Mouse (Mus musculus) adrenal gland, adult (tissue): ENCODE measurements around the gene Katnal1.

Experiments used
- DNase-seq, 2 experiments: peaks; one replicate each; pipeline ENCODE4 v3.0.0; 2022 to 2023; ENCODE audit warnings: low spot score in 1 of 2; ENCODE audit not compliant: inconsistent age in 2 of 2

Gene Katnal1

DNA sequence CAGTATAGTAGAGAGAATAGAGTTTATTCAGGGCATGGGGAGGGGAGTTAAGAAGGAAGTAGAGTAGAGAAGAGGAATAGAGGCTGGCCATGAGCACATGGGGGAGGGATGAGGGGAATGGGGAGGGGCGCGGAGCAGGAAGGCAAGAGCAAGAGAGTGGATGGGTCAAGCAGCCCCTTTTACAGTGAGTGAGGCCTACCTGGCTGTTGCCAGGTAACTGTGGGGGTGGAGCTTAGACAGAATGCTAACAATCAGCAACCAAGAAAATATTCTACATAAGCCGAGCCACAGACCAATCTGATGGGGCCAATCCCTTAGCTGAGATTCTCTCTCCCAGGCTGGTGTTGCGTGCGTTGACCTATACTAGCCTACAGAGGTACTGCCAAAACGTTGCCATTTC lies 26.5 kb upstream of the Katnal1 start:
- no peak for DNase-seq

DNA sequence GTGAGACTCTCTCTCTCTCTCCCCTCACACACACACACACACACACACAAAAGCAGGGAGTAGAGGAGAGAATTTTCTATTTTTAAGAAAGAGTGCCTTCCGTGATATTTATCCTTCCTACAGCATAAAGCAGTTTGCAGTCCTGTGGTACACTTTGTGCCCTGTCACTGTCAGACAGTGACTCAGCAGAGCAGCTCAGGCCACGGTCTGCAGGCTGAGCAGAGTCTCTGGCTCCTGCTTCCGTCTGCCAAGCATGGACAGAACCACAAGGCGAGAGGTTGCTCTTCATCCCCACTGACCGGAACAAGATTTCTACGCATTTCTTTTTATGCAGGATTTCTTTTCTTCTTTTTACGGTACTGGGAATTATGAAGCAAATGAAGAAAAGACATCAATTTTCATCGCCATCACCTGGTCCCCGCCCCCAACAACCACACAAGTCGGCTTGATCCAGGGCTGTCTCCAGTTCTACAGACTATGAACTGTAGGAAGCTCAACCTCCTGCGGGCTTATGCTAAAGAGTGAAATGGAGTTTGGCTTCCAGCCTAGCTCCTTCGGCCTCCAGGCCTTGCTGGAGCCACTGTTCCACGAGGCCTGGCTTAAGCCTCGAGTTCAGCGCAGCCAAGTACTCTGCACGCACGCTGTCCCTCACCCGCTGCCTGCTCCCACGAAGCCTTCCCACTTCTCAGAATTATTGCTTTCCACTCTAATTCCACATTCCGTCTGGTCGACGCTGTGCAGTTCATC lies 25.4 kb upstream of the Katnal1 start:
- peak; percentile 61 to 70 for DNase-seq

DNA sequence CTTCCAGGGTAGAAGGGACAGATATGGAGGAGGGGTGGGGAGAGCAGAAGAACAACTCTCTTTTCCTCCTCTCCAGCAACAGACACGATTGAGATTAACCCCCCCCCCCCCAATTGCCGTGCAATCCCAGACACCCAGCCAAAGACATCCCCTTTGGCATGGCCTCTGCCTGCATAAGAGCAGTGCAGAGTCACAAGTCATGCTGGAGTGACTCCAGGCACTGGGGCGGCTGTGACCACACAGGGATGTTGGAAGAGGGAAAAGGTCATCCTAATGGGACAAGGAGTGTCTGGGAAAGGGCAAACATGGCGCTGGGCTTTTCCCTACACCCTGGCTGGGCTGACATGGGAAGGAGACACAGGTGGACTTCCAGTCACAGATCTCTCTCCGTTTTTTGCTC lies 24.0 kb upstream of the Katnal1 start:
- peak; percentile 67 to 73 for DNase-seq

DNA sequence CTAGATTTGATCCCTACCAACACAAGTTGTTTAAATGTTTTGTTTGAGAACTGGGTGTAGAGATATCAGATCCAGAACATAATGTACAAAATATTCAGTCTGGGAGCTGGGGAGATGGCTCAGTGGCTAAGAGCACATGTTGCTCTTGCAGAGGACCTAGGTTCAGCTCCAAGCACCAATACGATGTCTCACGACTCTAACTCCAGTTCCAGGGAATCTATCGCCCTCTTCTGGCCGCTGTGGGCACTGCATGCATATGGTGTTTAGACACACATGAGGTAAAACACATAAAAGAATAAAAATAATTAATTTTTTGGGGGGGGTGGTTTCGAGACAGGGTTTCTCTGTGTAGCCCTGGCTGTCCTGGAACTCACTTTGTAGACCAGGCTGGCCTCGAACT lies 23.3 kb upstream of the Katnal1 start:
- peak in 1 of 2 experiments; percentile 73 for DNase-seq

DNA sequence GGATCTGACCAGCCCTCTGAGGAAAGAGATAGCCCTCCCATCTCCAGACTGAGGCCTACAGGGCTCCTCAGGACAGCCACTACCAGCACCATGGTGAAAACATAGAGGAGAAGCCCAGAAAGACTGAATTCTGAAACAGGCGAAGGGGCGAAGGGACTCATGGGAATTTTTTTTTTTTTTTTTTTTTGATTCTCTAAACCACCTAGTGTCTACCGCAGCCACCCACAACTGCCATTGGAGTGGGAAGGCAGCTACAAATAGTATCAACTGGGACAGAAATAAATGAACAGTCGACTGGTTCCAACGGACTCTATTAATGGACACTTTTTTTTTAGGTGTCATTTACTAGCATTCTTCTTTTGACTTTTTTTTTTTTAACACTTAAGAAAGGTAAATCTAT lies 22.2 kb upstream of the Katnal1 start:
- DNase-seq: no peak

DNA sequence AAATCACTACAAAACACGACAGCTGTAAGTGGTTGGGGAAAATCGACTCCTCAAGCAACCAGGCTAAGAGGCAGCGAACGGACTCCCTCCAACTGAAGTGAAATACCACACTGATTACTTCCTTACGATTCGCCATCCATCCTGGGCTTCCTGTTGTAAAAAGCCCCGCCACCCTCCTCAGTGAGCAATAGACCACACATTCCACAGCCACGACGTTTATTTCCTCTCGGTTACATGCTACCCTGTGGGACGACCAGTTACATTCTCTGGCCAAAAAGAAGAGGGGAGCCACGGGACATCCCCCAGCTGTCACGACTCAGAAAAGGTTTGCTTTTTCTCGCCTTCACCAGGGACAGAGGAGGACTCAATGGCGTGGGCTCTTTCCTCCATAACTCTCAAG lies 20.9 kb upstream of the Katnal1 start:
- DNase-seq: no peak

DNA sequence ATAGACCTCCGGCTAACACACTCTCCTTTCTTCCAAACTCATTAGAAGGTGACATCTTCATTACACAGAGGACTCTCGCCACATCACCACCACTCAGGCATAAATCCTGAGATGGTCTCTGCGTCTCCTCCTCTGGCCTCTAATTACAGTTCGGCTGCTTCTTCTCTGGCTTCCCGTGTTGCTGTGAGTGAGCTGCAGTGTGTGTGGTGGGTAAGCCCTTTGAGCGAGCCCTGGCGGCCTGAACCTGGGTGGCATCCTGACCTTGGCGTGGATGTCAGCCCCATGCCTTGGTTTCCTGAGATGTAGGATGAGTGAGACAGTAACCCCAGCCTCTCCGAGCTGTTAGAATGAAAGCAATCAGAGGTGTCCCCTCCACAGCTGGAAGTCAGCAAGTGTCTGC lies 19.5 kb upstream of the Katnal1 start:
- DNase-seq: no peak

DNA sequence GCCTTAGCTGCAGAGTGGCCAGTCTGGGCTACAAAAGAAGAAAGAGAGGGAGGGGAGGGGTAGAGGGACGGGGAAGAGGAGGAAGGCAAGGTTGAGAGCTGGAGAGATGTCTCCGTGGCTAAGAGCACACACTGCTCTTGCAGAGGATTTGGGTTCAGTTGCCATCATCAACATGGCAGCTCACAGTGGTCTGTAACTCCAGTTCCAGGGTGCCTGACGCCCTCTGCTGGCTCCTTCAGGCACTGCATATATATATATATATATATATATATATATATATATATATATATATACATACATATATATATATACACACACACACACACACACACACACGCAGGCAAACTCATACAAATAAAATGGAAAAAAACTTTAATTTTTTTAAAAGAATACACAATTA lies 18.3 kb upstream of the Katnal1 start:
- no peak for DNase-seq

DNA sequence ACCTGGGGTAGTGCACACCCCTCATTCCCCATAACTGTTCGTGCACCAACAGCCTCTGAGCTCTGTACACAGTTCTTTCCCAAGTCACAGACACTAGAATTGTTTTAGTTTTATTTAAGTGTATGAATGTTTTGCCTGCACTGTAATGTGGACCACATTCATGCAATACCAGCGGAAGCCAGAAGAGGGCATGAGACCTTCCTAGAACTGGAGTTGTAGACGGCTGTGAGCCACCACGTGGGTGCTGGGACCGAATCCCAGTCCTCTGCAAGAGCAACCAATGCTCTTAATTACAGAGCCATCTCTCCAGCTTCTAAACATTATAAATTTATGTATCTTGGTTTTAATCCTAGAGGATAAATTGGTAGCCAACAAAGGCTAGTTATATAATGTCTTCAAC lies 17.7 kb upstream of the Katnal1 start:
- DNase-seq: peak in 1 of 2 experiments; percentile 58

DNA sequence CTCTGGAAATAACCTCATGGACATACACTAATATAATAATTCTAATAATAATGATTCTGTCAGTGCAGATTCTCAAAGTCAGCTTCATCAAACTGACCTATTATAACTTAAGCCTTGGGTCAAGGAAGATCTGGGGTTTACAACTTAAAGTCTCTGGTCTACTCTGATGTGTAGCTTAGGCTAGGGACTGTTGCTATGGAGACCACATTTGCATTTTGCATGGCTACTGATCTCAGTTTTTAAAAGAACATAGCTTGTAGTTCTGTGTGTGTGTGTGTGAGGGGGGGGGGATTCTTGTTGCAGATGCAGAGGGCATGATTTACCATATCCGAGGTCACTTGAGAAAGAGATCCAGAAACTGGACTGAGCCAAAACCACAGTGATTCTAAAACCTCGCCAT lies 16.6 kb upstream of the Katnal1 start:
- no peak for DNase-seq

DNA sequence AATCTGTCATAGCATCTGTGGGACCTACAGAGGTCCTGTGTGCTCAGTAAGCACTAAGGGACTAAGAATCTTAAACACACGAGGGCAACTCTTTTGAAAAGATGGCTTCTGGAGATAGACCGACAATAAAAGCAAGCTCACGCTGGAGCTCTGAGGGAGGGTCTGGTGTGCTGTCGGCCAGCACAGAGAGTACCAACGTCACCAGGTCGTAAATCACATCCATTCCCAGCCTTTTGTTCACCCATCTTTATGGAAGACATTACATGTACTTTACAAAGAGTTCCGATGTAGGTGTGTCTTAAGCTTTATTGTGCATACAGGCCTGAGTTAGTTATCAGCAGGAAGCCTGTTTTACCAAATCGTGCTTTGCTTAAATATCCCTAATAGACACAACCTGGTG lies 14.9 kb upstream of the Katnal1 start:
- DNase-seq: no peak

DNA sequence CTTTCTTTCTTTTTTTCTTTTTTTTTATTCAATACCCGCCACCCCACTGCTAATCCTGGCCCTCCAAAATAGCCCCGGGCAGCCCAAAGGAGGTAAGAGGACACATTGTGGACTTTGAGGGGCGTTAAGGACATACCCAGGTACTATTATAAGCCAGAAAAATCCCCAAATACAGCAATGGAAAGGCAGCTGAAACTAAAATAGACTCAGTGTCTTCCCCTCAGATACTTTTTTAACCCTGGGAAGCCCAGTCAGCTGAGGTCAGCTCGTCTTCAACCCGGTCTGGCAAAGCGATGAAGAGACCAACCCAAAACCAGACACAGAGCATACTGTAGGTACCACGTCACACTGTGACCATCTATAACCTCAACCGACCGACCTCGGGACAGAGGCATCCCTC lies 14.3 kb upstream of the Katnal1 start:
- no peak for DNase-seq

DNA sequence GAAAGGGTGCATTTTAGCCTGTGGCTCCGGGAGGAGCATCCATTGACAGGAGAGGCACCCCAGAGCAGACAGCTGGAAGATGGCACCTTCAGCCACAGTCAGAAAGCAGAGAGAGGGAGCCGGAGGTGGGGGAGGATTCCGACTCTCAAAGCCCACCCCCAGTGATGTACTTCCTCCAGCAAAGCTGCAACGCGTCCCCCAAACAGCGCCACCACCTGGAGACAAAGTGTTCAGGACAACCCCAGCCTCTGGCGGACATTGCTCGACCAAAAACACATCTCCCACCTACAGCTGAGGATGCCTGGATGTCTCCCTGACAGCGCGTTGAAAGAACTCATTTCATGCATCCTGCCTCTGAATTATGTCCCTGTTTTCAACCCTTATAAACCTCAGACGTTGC lies 13.8 kb upstream of the Katnal1 start:
- no peak for DNase-seq

DNA sequence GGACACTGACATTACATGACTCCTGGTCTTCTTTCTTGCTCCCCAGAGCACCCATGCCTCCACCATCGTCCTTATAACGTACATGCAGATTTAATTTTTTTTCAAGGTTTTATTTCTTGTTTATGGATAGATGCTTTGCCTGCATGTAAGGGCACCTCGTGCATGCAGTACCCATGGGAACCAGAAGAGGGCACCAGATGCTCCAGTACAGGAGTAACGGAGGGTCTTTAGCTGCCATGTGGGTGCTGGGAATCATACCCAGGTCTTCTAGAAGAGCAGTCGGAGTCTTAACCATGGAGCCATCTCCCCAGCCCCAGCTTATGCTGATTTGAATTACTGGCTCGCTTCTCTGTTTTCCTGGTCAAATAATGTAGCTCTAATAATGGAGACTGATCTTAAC lies 13.2 kb upstream of the Katnal1 start:
- no peak for DNase-seq

DNA sequence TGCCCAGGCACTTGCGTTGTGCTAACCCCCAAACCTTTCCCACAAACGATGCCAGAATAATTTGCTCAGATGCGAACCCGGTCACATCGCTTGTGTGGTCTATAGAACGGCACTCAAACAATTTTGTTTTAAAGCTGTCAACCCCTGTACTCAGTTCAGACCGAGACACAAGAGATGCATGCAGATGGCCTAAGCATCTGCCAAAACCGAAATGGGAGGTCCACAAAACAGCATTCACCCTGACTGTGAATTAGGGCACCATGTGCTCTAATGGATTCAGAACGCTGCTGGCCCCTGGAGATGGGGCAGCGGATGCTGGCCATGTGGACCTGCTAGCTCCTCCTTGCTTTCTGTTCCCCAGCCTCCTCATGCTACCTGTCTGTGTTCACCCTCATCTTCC lies 12.7 kb upstream of the Katnal1 start:
- DNase-seq: no peak

DNA sequence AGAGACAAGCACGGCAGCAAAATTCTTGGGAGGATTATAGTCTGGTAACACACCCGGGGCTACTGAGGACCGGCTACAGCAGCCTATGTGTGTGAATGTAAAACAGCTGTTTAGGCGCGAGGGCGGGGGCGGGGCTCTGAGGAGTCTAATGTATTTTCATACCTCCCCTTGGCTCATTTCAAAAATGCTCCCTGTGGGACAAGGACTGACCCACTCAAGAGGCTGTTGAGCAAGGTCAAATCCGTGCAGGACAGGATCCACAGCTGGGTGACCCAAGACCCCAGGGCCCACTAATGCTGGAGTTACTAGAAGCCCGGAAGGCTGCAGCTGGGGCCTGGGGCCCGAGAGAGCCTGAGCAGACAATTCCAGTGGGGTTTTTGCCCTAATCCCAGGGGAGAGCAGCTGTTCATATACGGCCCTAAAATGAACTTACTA lies 10.8 kb upstream of the Katnal1 start:
- DNase-seq: no peak

DNA sequence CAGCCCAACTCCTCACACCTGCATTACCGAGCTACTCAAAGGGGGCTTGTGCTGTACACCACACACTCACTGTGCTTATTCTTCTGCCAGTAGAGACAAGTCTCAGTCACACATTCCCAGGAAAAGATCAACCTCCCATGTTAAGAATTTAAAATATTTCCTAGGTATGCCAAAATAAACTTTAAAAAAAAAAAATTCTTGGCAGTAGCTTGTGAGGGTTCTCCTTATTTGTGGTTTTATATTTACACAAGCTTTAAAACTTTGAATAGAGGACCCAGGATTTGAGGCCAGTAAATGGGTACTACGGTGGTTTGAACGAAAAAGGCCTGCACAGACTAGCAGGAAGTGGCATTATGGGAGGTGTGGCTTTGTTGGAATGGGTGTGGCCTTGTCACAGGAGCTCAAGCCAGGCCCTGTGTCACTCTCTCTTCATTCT lies 7.4 kb upstream of the Katnal1 start:
- no peak for DNase-seq

DNA sequence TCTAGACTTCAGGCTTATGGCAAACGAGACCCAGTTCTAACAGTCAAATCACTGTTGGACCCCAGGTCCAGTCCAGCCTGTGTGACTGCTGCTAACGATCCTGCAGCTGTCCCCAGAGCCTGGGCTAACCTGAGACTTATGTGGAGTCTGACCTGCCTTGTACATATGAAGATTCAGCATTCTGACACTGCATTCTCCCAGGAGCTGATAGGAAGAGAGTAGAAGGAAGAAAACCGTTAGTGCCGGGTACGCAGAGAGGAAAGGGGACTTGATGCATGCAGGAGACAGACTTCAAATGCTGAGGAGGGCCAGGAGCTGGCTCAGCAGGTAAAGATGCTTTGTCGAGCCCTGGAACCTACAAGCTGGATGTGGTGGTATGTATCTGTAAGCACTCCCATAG lies 6.8 kb upstream of the Katnal1 start:
- DNase-seq: no peak

DNA sequence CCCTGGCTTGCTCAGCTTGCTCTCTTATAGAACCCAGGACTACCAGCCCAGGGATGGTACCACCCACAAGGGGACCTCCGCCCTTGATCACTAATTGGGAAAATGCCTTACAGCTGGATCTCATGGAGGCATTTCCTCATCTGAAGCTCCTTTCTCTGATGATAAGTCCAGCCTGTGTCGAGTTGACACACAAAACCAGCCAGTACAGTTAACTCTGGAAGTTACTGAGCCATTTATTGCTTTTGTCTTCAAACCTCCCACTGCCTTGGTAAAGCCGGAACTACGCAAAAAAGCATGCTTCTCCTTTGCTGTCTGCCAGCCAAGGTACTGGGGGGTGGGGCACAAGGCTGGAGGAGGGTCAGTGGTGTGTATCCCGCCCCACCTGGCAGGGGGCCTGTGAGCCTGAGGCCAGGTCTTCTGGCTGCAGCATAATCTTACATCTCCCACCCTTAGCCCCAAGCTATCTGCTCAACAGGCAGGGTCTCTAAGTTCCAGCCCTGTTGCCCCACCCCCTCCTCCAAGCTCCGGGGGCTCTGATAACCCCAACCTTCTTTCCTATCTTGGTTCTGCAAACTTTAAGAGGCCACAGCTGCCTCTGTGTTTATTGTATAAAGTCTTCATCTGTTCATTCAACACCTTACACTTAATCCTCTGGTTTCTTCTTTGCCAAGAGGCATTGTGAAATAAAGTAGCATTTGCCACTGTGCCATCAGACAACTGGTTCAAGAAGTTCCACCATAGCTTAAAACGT lies 6.1 kb upstream of the Katnal1 start:
- no peak for DNase-seq

DNA sequence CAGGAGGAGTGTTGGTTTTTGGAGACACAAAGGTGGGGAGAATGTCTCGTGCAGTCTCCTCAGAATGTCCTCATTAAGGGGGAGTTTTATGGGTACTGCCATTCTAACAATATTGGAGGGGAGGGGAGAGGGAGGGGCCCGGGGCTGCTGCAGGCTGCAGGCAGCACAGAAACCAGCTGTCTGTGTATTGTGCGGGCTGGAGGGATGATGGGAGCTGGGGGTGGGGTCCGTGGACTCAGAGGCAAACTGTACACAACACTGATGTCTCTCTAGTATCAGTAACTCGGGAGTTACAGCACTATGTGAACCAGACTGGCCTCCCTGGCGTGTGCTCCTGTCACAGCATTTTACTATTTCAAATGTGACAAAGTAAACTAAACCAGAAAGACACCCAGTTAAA lies 5.3 kb upstream of the Katnal1 start:
- no peak for DNase-seq

DNA sequence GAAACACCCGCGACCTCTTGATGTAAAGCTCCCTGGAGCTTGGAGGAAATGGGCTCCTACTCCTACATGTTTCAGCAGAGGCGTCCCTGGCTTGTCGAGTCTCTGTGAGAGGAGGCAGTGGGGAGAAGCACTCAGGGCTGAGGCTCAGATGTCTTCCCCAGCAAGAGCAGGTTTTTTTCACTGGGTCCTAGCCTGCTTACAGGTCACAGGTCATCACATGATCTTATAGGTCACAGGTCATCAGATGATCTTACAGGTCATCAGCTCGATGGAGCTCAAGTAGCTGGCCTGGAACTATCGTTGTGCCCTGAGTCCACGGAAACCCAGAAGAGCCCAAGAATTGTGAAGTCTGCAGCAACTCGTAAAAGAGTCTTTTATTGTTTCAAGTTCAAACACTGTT lies 4.6 kb upstream of the Katnal1 start:
- no peak for DNase-seq

DNA sequence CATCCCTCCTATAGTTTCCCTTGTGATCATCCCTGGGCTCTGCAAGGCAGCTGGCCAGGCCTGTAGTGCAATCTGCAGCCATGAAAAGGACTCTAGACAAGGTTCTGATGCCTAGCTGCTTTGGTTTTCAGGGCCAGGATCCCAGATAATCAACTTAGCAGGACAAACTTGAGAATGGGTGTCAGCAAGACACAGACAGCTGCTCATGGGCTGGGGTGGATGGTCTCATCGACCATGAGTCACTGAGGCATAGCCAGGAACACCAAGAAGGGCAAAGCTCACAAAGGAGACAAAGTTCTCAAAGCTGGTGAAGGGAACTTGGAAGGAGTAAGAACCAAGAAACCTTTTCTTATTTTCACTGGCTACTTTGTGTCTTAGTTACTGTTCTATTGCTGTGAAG lies 2.2 kb upstream of the Katnal1 start:
- DNase-seq: no peak
